Mouse (Mus musculus): ENCODE measurements around the gene Gm8764. TPM values are rescaled to one million over a fixed set of nuclear protein-coding genes. Genes with fewer than 3 reads are reported as not detected.

The Gm8764 gene
- polyA plus RNA-seq, 1 experiment: not detected

DNA sequence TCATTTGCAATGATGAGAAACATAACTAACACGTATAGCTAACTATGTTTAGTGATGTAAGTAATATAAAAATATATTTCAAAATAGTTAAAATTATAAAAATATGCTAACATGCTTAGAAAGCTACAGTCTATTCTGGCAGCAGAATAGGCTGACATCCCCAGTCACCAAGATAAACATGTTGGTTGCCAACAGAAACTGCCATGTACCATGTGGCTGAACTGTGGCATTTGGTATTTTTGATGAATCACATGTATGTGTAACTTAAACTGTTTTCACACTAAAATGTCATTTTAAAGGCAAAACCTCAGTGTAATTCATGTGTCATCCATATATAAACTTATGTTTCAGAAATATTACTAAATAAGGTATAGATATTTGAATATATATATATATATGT, 49.8 kb downstream of the Gm8764 start:
- Histone ChIP-seq H3K27ac (ENCODE audit: insufficient read depth, low read length) (no peak overlapping the region), H3K27me3 (ENCODE audit: control insufficient read depth, insufficient read depth, low read length) (no peaks in the 10 kb centered on the region), H3K4me3 (ENCODE audit: extremely low read depth, insufficient read depth, insufficient read length) (no peak overlapping the region), H3K36me3 (ENCODE audit: control insufficient read depth, insufficient read depth, low read length) (no peaks in the 10 kb centered on the region), H3K4me1 (ENCODE audit: control insufficient read depth, insufficient read depth, insufficient read length) (no peaks in the 10 kb centered on the region)
- WGBS: 91% methylated on average over 1 of the region's 1 CpGs
- no peak for DNase-seq (ENCODE audit: low read depth in 1 of 2, low spot score in 2 of 2)
- TF ChIP-seq CTCF (IDR thresholded peaks at IDR 0.05; ENCODE audit: extremely low read depth, insufficient read depth, insufficient read length, insufficient replicate concordance) (no peak), POLR2A (IDR thresholded peaks at IDR 0.05; ENCODE audit: low read depth, low read length) (no peak)

DNA sequence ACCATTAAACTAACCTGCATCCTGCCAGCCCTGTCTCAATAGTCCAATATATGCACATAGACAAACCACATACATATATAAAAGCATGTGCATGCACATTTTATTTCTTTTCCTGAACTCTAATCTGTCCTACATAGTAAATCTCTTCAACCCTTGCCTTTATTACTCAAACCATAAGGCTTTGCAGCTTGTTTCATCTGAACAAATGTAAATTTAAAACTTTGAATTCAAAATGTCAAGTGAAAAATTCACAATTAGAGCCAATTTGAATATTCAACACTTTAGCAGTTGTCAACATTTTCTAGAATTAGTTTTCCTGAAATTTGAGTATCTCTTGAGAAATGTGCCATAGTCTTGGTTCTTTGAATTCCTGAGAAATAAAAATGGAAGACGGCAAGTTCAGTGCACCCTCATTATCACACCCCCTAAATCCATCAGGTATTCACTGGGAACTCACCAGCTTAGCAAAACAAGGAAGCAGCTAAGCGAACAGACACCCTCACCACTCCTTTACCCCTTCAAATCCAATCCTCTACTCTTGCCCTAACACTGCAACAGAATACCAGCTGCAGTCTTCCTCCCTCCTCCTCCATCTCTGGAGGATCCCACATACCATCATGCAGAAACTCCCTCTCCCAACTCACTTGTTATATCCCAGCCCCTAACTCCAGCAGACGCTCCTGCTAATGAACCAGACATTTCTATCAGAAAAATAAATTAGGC, 50.6 kb downstream of the Gm8764 start:
- TF ChIP-seq CTCF (IDR thresholded peaks at IDR 0.05; ENCODE audit: extremely low read depth, insufficient read depth, insufficient read length, insufficient replicate concordance) (no peak), POLR2A (IDR thresholded peaks at IDR 0.05; ENCODE audit: low read depth, low read length) (no peak)
- no peak overlapping the region for H3K4me3 ChIP-seq (ENCODE audit: extremely low read depth, insufficient read depth, insufficient read length)
- no peak for DNase-seq (ENCODE audit: low read depth in 1 of 2, low spot score in 2 of 2)
- H3K36me3 ChIP-seq (ENCODE audit: control insufficient read depth, insufficient read depth, low read length): no peaks in the 10 kb centered on the region
- no peak overlapping the region for H3K27ac ChIP-seq (ENCODE audit: insufficient read depth, low read length)
- H3K27me3 ChIP-seq (ENCODE audit: control insufficient read depth, insufficient read depth, low read length): no peaks in the 10 kb centered on the region
- WGBS: 90% methylated on average over 3 of the region's 3 CpGs
- no peaks in the 10 kb centered on the region for H3K4me1 ChIP-seq (ENCODE audit: control insufficient read depth, insufficient read depth, insufficient read length)

Other genes starting within 250 kb of the Gm8764 start
- not detected in 2 replicates for gene Gm21293, start 17.0 kb upstream of the Gm8764 start, polyA plus RNA-seq (2012; rRNA removed)
- not detected in 2 replicates for gene Gm6763, start 8.5 kb upstream of the Gm8764 start, polyA plus RNA-seq (2012; rRNA removed)
- gene Gm21304, start 8.5 kb downstream of the Gm8764 start, polyA plus RNA-seq (2012; rRNA removed): not detected in 2 replicates
- gene Gm21312, start 17.0 kb downstream of the Gm8764 start, polyA plus RNA-seq (2012; rRNA removed): not detected in 2 replicates
- gene Gm20765, start 25.5 kb downstream of the Gm8764 start, polyA plus RNA-seq (2012; rRNA removed): not detected in 2 replicates
- gene Gm4340, start 34.0 kb downstream of the Gm8764 start, polyA plus RNA-seq (2012; rRNA removed): not detected in 2 replicates

Measured in spleen, adult 2 months (tissue).